Mouse (Mus musculus): Measurements from ENCODE around the gene Ech1.

DNA sequence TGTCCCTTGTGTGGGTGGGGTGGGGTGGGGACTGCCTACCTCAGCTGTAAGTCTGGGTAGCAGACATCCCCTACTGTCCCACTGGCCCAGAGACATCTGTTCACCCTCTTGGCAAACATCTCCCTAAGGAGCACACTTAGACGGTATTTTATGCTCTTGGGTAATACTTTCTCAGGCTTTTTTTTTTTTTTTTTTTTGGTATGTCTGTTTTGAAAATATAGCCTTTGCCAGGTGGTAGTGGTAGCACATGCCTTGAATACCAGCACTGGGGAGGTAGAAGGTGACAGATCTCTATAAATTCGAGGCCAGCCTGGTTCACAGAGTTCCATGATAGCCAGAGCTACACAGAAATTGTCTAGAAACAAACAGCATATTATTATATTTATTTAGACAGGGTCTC lies 1.1 kb upstream of the Ech1 start:
- TF ChIP-seq CTCF (IDR thresholded peaks at IDR 0.05; ENCODE audit: low read depth) (no peak), EP300 (IDR thresholded peaks at IDR 0.05; ENCODE audit: low read depth) (no peak)
